Mouse (Mus musculus): ENCODE data around the gene Stambp. TPM values are rescaled to one million over a fixed set of nuclear protein-coding genes. Genes with fewer than 3 reads are reported as not detected.
"Not testable (repeated sequence)": the region's sequence is repeated elsewhere in the genome, so short reads cannot be mapped to it uniquely, and the experiment has no call there.

Stambp gene
- polyA plus RNA-seq, 1 experiment = 9.5 TPM

- Histone ChIP-seq H3K4me3 (ENCODE audit: low read depth, low read length) (peak overlapping the region; percentile 37; the same call in 1 of the 2 replicates), H3K36me3 (ENCODE audit: control insufficient read depth, insufficient read depth, low read length) (no peaks in the 10 kb centered on the region), H3K27me3 (ENCODE audit: control insufficient read depth, insufficient read depth, low read length) (no peaks in the 10 kb centered on the region), H3K27ac (ENCODE audit: insufficient read depth, low read depth, low read length) (no peak overlapping the region), H3K4me1 (ENCODE audit: control insufficient read depth, insufficient read depth, insufficient read length, low read length) (no peaks in the 10 kb centered on the region)
- WGBS = 37% methylated on average over 24 of the region's 24 CpGs
- TF ChIP-seq CTCF (IDR thresholded peaks at IDR 0.05; ENCODE audit: extremely low read depth, insufficient read length, insufficient replicate concordance, low read depth, low read length) (no peak), POLR2A (IDR thresholded peaks at IDR 0.05; ENCODE audit: low read depth, low read length) (no peak)
These were observed 26.6 kb upstream of the Stambp start for GRCm38 (mm10) chr6:83599060-83599550.

GRCm38 (mm10) chr6:83598646-83599045 is 26.1 kb upstream of the Stambp start:
- Histone ChIP-seq H3K4me1 (ENCODE audit: control insufficient read depth, insufficient read depth, insufficient read length, low read length) (no peaks in the 10 kb centered on the region), H3K27me3 (ENCODE audit: control insufficient read depth, insufficient read depth, low read length) (no peaks in the 10 kb centered on the region), H3K27ac (ENCODE audit: insufficient read depth, low read depth, low read length) (no peak overlapping the region), H3K36me3 (ENCODE audit: control insufficient read depth, insufficient read depth, low read length) (no peaks in the 10 kb centered on the region), H3K4me3 (ENCODE audit: low read depth, low read length) (no peak overlapping the region)
- TF ChIP-seq CTCF (IDR thresholded peaks at IDR 0.05; ENCODE audit: extremely low read depth, insufficient read length, insufficient replicate concordance, low read depth, low read length) (peak; percentile 66; the same call in 1 of the 2 replicates), POLR2A (IDR thresholded peaks at IDR 0.05; ENCODE audit: low read depth, low read length) (no peak)
- 11% methylated on average over 9 of the region's 9 CpGs for WGBS

- WGBS = 45% methylated on average over 3 of the region's 3 CpGs
These were observed 25.5 kb upstream of the Stambp start for GRCm38 (mm10) chr6:83597988-83598387.

GRCm38 (mm10) chr6:83595035-83595434 is 22.5 kb upstream of the Stambp start:
- Histone ChIP-seq H3K4me3 (ENCODE audit: low read depth, low read length) (no peak overlapping the region), H3K4me1 (ENCODE audit: control insufficient read depth, insufficient read depth, insufficient read length, low read length) (no peaks in the 10 kb centered on the region), H3K27ac (ENCODE audit: insufficient read depth, low read depth, low read length) (no peak overlapping the region), H3K36me3 (ENCODE audit: control insufficient read depth, insufficient read depth, low read length) (no peaks in the 10 kb centered on the region), H3K27me3 (ENCODE audit: control insufficient read depth, insufficient read depth, low read length) (no peaks in the 10 kb centered on the region)
- 80% methylated on average over 2 of the region's 2 CpGs for WGBS
- TF ChIP-seq CTCF (IDR thresholded peaks at IDR 0.05; ENCODE audit: extremely low read depth, insufficient read length, insufficient replicate concordance, low read depth, low read length) = no peak
- no peak for TF ChIP-seq POLR2A (IDR thresholded peaks at IDR 0.05; ENCODE audit: low read depth, low read length)

More at GRCm38 (mm10) chr6:83597988-83598387, 25.5 kb upstream of the Stambp start:
- Histone ChIP-seq H3K36me3 (ENCODE audit: control insufficient read depth, insufficient read depth, low read length) (no peaks in the 10 kb centered on the region), H3K4me3 (ENCODE audit: low read depth, low read length) (no peak overlapping the region), H3K27me3 (ENCODE audit: control insufficient read depth, insufficient read depth, low read length) (no peaks in the 10 kb centered on the region), H3K4me1 (ENCODE audit: control insufficient read depth, insufficient read depth, insufficient read length, low read length) (no peaks in the 10 kb centered on the region), H3K27ac (ENCODE audit: insufficient read depth, low read depth, low read length) (no peak overlapping the region)
- TF ChIP-seq CTCF (IDR thresholded peaks at IDR 0.05; ENCODE audit: extremely low read depth, insufficient read length, insufficient replicate concordance, low read depth, low read length) = no peak
- no peak for TF ChIP-seq POLR2A (IDR thresholded peaks at IDR 0.05; ENCODE audit: low read depth, low read length)

- H3K4me1 ChIP-seq (ENCODE audit: control insufficient read depth, insufficient read depth, insufficient read length, low read length) = no peaks in the 10 kb centered on the region
- no peak overlapping the region for H3K4me3 ChIP-seq (ENCODE audit: low read depth, low read length)
- H3K36me3 ChIP-seq (ENCODE audit: control insufficient read depth, insufficient read depth, low read length) = no peaks in the 10 kb centered on the region
- H3K27ac ChIP-seq (ENCODE audit: insufficient read depth, low read depth, low read length) = no peak overlapping the region
- 0 out of 2 replicates have a peak, but pooled peaks cover 3% of the 10 kb centered on the region for H3K27me3 ChIP-seq (ENCODE audit: control insufficient read depth, insufficient read depth, low read length)
- WGBS = 72% methylated on average over 7 of the region's 7 CpGs
- TF ChIP-seq CTCF (IDR thresholded peaks at IDR 0.05; ENCODE audit: extremely low read depth, insufficient read length, insufficient replicate concordance, low read depth, low read length) = no peak
- no peak for TF ChIP-seq POLR2A (IDR thresholded peaks at IDR 0.05; ENCODE audit: low read depth, low read length)
These were observed 21.4 kb upstream of the Stambp start for GRCm38 (mm10) chr6:83593896-83594295.

GRCm38 (mm10) chr6:83592051-83592450 is 19.5 kb upstream of the Stambp start:
- WGBS = 74% methylated on average over 8 of the region's 8 CpGs
- Histone ChIP-seq H3K4me1 (ENCODE audit: control insufficient read depth, insufficient read depth, insufficient read length, low read length) (no peaks in the 10 kb centered on the region), H3K27me3 (ENCODE audit: control insufficient read depth, insufficient read depth, low read length) (0 out of 2 replicates have a peak, but pooled peaks cover 3% of the 10 kb centered on the region), H3K4me3 (ENCODE audit: low read depth, low read length) (no peak overlapping the region), H3K36me3 (ENCODE audit: control insufficient read depth, insufficient read depth, low read length) (no peaks in the 10 kb centered on the region), H3K27ac (ENCODE audit: insufficient read depth, low read depth, low read length) (no peak overlapping the region)
- TF ChIP-seq CTCF (IDR thresholded peaks at IDR 0.05; ENCODE audit: extremely low read depth, insufficient read length, insufficient replicate concordance, low read depth, low read length) (no peak), POLR2A (IDR thresholded peaks at IDR 0.05; ENCODE audit: low read depth, low read length) (no peak)

- Histone ChIP-seq H3K27me3 (ENCODE audit: control insufficient read depth, insufficient read depth, low read length) (0 out of 2 replicates have a peak, but pooled peaks cover 3% of the 10 kb centered on the region), H3K27ac (ENCODE audit: insufficient read depth, low read depth, low read length) (no peak overlapping the region), H3K4me1 (ENCODE audit: control insufficient read depth, insufficient read depth, insufficient read length, low read length) (no peaks in the 10 kb centered on the region), H3K36me3 (ENCODE audit: control insufficient read depth, insufficient read depth, low read length) (no peaks in the 10 kb centered on the region), H3K4me3 (ENCODE audit: low read depth, low read length) (no peak overlapping the region)
- no peak for TF ChIP-seq CTCF (IDR thresholded peaks at IDR 0.05; ENCODE audit: extremely low read depth, insufficient read length, insufficient replicate concordance, low read depth, low read length)
- no peak for TF ChIP-seq POLR2A (IDR thresholded peaks at IDR 0.05; ENCODE audit: low read depth, low read length)
- WGBS = 84% methylated on average over 3 of the region's 3 CpGs
These were observed 17.8 kb upstream of the Stambp start for GRCm38 (mm10) chr6:83590301-83590700.

GRCm38 (mm10) chr6:83587191-83587590 is 14.7 kb upstream of the Stambp start:
- H3K4me3 ChIP-seq (ENCODE audit: low read depth, low read length); H3K36me3 ChIP-seq (ENCODE audit: control insufficient read depth, insufficient read depth, low read length); H3K4me1 ChIP-seq (ENCODE audit: control insufficient read depth, insufficient read depth, insufficient read length, low read length); H3K27me3 ChIP-seq (ENCODE audit: control insufficient read depth, insufficient read depth, low read length); H3K27ac ChIP-seq (ENCODE audit: insufficient read depth, low read depth, low read length): not testable (repeated sequence)
- WGBS = 81% methylated on average over 8 of the region's 8 CpGs

GRCm38 (mm10) chr6:83585328-83585727 is 12.8 kb upstream of the Stambp start:
- H3K4me3 ChIP-seq (ENCODE audit: low read depth, low read length); H3K27me3 ChIP-seq (ENCODE audit: control insufficient read depth, insufficient read depth, low read length); H3K4me1 ChIP-seq (ENCODE audit: control insufficient read depth, insufficient read depth, insufficient read length, low read length); H3K36me3 ChIP-seq (ENCODE audit: control insufficient read depth, insufficient read depth, low read length); H3K27ac ChIP-seq (ENCODE audit: insufficient read depth, low read depth, low read length): not testable (repeated sequence)
- WGBS = 79% methylated on average over 9 of the region's 9 CpGs
